Mouse (Mus musculus) ES-E14 (cell line): ENCODE data around the gene Med15. TPM values are rescaled to one million over a fixed set of nuclear protein-coding genes. Genes with fewer than 3 reads are reported as not detected.

ENCODE experiments used
- DNase-seq: peaks from one replicate; pipeline ENCODE4 v3.0.0-alpha.2; 2013; ENCODE audit warnings: low read depth, low spot score
- H3K27ac ChIP-seq: 2 replicates; pipeline ENCODE4 v1.5.1; 2012; ENCODE audit warnings: low read depth, mild to moderate bottlenecking, low read length, moderate library complexity, mixed read lengths; ENCODE audit not compliant: poor library complexity, insufficient read depth, severe bottlenecking
- H3K36me3 ChIP-seq: 2 replicates; pipeline ENCODE4 v1.6.1; 2012; ENCODE audit warnings: mild to moderate bottlenecking, low read length, moderate library complexity, mixed read lengths; ENCODE audit not compliant: control insufficient read depth, poor library complexity, insufficient read depth, severe bottlenecking
- H3K4me1 ChIP-seq, 2 experiments: fragments of 150-350 bp in 1 of 2; sonication (generic) in 1 of 2; 2 replicates each; pipeline ENCODE4 v1.6.1; 2012; ENCODE audit warnings: low read length in 2 of 2, mild to moderate bottlenecking in 1 of 2, mixed read lengths in 1 of 2; ENCODE audit not compliant: control insufficient read depth in 2 of 2, insufficient read depth in 2 of 2, poor library complexity in 1 of 2
- H3K4me3 ChIP-seq, 2 experiments: fragments of 150-350 bp in 1 of 2; sonication (generic) in 1 of 2; 2 replicates each; pipeline ENCODE4 v1.5.1; 2012; ENCODE audit warnings: low read length in 2 of 2, low read depth in 1 of 2, mild to moderate bottlenecking in 1 of 2, mixed read lengths in 1 of 2; ENCODE audit not compliant: insufficient read depth in 1 of 2, poor library complexity in 1 of 2, severe bottlenecking in 1 of 2
- H3K9ac ChIP-seq: 2 replicates; pipeline ENCODE4 v1.6.1; 2012; ENCODE audit warnings: low read depth, mild to moderate bottlenecking, low read length, mixed read lengths; ENCODE audit not compliant: poor library complexity, insufficient read depth, severe bottlenecking
- H3K9me3 ChIP-seq: fragments of 150-350 bp; sonication (generic); 2 replicates; pipeline ENCODE4 v1.6.1; 2012; ENCODE audit warnings: low read depth, mild to moderate bottlenecking, low read length; ENCODE audit not compliant: control insufficient read depth, insufficient read depth
- CHD2 ChIP-seq: IDR thresholded peaks from 2 replicates; pipeline ENCODE4 v1.6.1; 2014; ENCODE audit warnings: mild to moderate bottlenecking, low read depth, low read length, inconsistent platforms
- HCFC1 ChIP-seq: IDR thresholded peaks from 2 replicates; pipeline ENCODE4 v1.6.1; 2012; ENCODE audit warnings: low read length, inconsistent platforms, borderline replicate concordance; ENCODE audit not compliant: insufficient read depth
- MAFK ChIP-seq: IDR thresholded peaks from 2 replicates; pipeline ENCODE4 v1.6.1; 2014; ENCODE audit warnings: mild to moderate bottlenecking, low read depth, low read length, inconsistent platforms; ENCODE audit not compliant: insufficient read depth
- ZC3H11A ChIP-seq: IDR thresholded peaks from 2 replicates; pipeline ENCODE4 v1.6.1; 2012; ENCODE audit warnings: low read depth, mild to moderate bottlenecking, inconsistent platforms, low read length, borderline replicate concordance
- ZNF384 ChIP-seq: IDR thresholded peaks from 2 replicates; pipeline ENCODE4 v1.6.1; 2012; ENCODE audit warnings: low read depth, low read length, inconsistent platforms
- in situ Hi-C, 2 experiments: fragments of 600-800 bp; cut with MboI; formaldehyde crosslinking; loops; one replicate each; pipeline ENCODE4 v1.15.1; 2025; ENCODE audit warnings: low sequenced_read_pairs in 2 of 2, inconsistent platforms in 1 of 2; ENCODE audit not compliant: unreplicated experiment in 2 of 2
- total RNA-seq: library from RNA; depleted of rRNA; stranded (reverse); fragments of 300-350 nt; gene quantifications from 2 replicates; pipeline ENCODE4 v1.2.3, GENCODE M21; 2012; rRNA removed

The Med15 gene
- 32.7 and 36.6 TPM in 2 replicates for total RNA-seq

DNA sequence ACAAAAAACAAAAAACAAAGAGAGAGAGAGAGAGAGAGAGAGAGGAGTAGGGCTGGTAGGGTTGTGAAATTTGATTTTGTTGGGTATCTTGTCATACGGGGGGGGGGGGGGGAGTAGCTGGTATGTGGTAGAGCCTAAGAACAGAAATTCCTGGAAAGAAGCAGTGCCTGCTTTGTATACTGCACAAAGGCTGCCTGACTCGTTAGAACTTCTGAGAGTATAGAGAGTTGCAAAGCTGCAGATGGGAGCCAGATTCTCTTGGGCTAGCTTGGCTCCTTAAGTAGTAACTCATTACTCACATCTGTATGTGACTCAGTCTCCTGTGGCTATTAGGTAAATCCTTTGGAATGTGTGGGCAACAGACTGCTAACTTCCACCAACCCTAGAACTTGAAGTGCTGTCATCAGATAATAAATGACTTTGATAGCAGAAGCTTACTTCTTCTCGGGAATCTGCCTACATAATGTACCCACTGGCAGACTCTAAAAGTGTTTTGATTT lies at the start of gene Med15:
Gene Med15, minus strand, starts transcription at position 51 of the 500 bp plus-strand sequence.
- H3K36me3 ChIP-seq: no peaks in the 10 kb centered on the region
- no peaks in the 10 kb centered on the region for H3K4me1 ChIP-seq
- no peaks in the 10 kb centered on the region for H3K9me3 ChIP-seq
- in situ Hi-C loops: no loop called here
- TF ChIP-seq HCFC1 (no peak), CHD2 (no peak), ZC3H11A (no peak), MAFK (no peak), ZNF384 (no peak)
- H3K9ac ChIP-seq: no peak within 1 kb of the TSS
- H3K4me3 ChIP-seq: 0 out of 4 replicates have a peak within 1 kb of the TSS, but pooled peaks of 1 of the 2 experiments have one; percentile 40
- H3K27ac ChIP-seq: no peak within 1 kb of the TSS
- no peak for DNase-seq

DNA sequence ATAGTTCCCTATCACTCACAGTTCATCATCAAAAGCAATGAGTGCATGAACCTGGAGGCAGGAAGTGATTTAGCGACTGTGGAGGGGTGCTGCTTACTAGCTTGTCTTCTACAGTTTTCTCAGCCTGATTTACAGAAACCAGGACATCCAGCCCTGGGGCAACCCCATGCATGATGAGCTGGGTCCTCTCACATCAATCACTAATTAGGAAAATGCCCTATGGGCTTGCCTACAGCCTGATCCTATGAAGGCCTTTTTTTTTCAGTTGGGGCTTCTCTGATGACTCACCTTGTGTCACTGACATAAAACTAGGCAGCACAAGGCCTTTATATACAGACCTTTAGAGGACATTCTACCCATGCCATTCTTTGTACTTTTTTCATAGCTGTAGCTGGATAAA lies 47.0 kb upstream of the Med15 start:
- Histone ChIP-seq H3K36me3 (peaks cover 30% of the 10 kb centered on the region), H3K9me3 (no peaks in the 10 kb centered on the region), H3K4me3 (no peak overlapping the region), H3K27ac (no peak overlapping the region), H3K9ac (no peak overlapping the region), H3K4me1 (no peaks in the 10 kb centered on the region)
- no peak for DNase-seq
- in situ Hi-C loops: no loop called here
- TF ChIP-seq ZC3H11A: no peak
- no peak for TF ChIP-seq MAFK
- TF ChIP-seq ZNF384: no peak
- TF ChIP-seq HCFC1: no peak
- no peak for TF ChIP-seq CHD2

DNA sequence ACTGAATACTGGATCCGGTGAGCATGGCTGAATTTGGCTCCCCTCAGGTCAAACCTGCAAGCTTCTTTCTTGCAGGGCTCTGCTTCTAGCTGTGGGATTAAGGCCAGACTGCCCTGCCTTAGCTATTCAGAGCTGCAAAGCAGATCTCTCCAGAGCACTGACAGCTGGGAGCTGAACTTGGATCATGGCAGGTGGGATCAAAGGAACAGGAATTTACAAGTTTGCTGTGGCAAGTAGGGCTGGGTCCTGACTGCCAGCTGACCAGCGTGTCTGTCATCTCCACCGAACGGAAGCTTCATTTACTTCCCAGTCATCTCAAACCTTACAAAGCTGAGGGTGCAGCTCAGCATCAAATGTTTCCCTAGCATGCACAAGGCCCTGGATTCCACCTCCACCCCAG lies 45.5 kb upstream of the Med15 start:
- no peak overlapping the region for H3K4me3 ChIP-seq
- H3K9me3 ChIP-seq: no peaks in the 10 kb centered on the region
- no peak for DNase-seq
- H3K9ac ChIP-seq: no peak overlapping the region
- H3K36me3 ChIP-seq: peaks cover 25% of the 10 kb centered on the region
- no peaks in the 10 kb centered on the region for H3K4me1 ChIP-seq
- no peak overlapping the region for H3K27ac ChIP-seq
- TF ChIP-seq ZNF384 (no peak), HCFC1 (no peak), CHD2 (no peak), MAFK (no peak), ZC3H11A (no peak)
- in situ Hi-C loops: no loop called here

DNA sequence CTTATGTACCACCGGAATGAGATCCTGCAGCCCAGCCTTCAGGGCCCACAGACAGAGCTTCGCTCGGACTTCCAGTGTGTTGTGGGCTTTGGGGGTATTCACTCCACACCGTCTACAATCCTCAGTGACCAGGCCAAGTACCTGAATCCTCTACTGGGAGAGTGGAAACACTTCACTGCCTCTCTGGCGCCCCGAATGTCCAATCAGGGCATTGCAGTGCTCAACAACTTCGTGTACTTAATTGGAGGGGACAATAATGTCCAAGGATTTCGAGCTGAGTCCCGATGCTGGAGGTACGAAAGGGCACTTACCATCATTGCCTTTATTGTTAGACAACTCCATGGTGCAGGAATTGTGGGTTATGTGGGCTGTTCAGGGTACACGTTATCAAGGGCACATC lies 44.1 kb upstream of the Med15 start:
- Histone ChIP-seq H3K9me3 (no peaks in the 10 kb centered on the region), H3K27ac (no peak overlapping the region), H3K4me3 (no peak overlapping the region), H3K36me3 (peaks cover 23% of the 10 kb centered on the region), H3K9ac (no peak overlapping the region), H3K4me1 (no peaks in the 10 kb centered on the region)
- in situ Hi-C loops: no loop called here
- TF ChIP-seq MAFK (no peak), ZC3H11A (no peak)
- no peak for DNase-seq
